Mouse (Mus musculus): ENCODE data around the gene Actr3b. TPM values are rescaled to one million over a fixed set of nuclear protein-coding genes. Genes with fewer than 3 reads are reported as not detected.

Gene Actr3b
- 4.6 and 5.7 TPM in 2 replicates for polyA plus RNA-seq (2012; rRNA removed)

DNA sequence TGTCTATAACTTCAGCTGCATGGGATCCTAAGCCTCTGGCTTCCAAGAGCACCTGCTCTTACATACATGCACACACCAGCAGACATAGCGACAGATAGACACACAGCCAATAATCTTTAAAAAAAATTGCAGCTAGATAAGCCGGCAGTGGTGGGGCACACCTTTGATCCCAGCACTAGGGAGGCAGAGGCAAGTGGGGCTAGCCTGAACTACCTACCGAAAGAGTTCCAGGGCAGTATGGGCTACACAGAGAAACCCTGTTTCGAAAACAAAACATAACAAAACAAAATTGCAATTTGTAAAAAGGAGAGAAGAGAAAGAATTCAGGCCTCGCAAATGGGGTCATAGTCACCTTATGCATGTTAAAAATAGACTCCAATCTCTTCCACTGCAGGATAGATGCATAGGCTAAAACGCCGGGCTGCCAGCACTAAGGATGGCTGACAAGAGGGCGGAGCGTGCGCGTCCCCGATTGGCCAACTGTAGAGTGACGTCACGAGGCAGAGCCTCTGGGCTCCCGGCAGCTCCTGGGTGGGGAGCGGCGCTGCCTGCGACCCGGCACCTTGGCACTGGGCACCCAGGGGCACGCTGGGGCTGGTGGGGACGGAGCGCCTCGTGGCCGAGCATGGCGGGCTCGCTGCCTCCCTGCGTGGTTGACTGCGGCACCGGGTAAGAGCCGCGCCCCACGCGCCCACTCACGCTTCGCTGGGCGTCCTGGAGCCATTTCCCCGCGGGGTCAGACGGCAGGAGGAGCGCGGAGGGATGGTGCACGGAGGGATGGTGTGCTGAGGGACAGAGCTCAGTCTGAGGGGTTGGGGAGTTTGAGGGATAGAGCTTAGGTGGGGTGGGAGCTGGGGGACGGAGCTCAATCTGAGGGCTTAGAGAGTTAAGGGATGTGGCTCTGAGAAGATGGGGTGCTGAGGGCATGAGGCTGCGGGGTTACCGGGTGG lies at the start of gene Actr3b:
TSS of gene Actr3b (plus strand) at position 538 of the 950 bp plus-strand sequence.

Other genes starting within 250 kb of the Actr3b start
- gene Cct8l1, start 243.9 kb upstream of the Actr3b start, polyA plus RNA-seq (2012; rRNA removed), result not detected in 2 replicates
- gene Xrcc2, start 54.2 kb upstream of the Actr3b start, polyA plus RNA-seq (2012; rRNA removed), result 13.3 and 17.8 TPM in 2 replicates
- gene Gm21663, start 182.4 kb downstream of the Actr3b start, polyA plus RNA-seq (2012; rRNA removed), result not detected in 2 replicates
- gene Gm21671, start 194.4 kb downstream of the Actr3b start, polyA plus RNA-seq (2012; rRNA removed), result not detected in 2 replicates
- not detected in 2 replicates for gene Gm21680, start 212.7 kb downstream of the Actr3b start, polyA plus RNA-seq (2012; rRNA removed)
- not detected in 2 replicates for gene Gm21698, start 228.7 kb downstream of the Actr3b start, polyA plus RNA-seq (2012; rRNA removed)
- gene Gm1979, start 244.8 kb downstream of the Actr3b start, polyA plus RNA-seq (2012; rRNA removed), result not detected in 2 replicates